Mouse (Mus musculus): Measurements from ENCODE around the gene Mdm1. TPM values are rescaled to one million over a fixed set of nuclear protein-coding genes. Genes with fewer than 3 reads are reported as not detected.
"Not testable (repeated sequence)": the region's sequence is repeated elsewhere in the genome, so short reads cannot be mapped to it uniquely, and the experiment has no call there.

Gene Mdm1
- polyA plus RNA-seq, 1 experiment from 2014 or later: 13.6 TPM

GRCm38 (mm10) chr10:118149381-118149780 is 7.8 kb downstream of the Mdm1 start:
- DNase-seq (ENCODE audit: low spot score) (no peak), ATAC-seq (no peak)
- no peak overlapping the region for H3K4me3 ChIP-seq (ENCODE audit: low read depth, low read length)
- H3K9ac ChIP-seq (replicated peaks; ENCODE audit: low read depth): no peak overlapping the region
- no peak overlapping the region for H3K27ac ChIP-seq (ENCODE audit: low read length)
- H3K4me1 ChIP-seq (ENCODE audit: insufficient read depth, low read depth, low read length): no peaks in the 10 kb centered on the region
- no peaks in the 10 kb centered on the region for H3K36me3 ChIP-seq (ENCODE audit: insufficient read depth, low read length)
- no peaks in the 10 kb centered on the region for H3K9me3 ChIP-seq (ENCODE audit: low read length)
- 85% methylated on average over 5 of the region's 5 CpGs for WGBS
- no peak overlapping the region for H3K4me2 ChIP-seq (replicated peaks; ENCODE audit: low read depth, low read length)
- TF ChIP-seq CTCF (IDR thresholded peaks at IDR 0.05) (no peak), EP300 (IDR thresholded peaks at IDR 0.05) (no peak)
- H3K27me3 ChIP-seq (replicated peaks; ENCODE audit: insufficient read depth, low read length): no peaks in the 10 kb centered on the region

GRCm38 (mm10) chr10:118150866-118151265 is 9.3 kb downstream of the Mdm1 start:
- H3K27me3 ChIP-seq (replicated peaks; ENCODE audit: insufficient read depth, low read length): no peaks in the 10 kb centered on the region
- ATAC-seq (no peak), DNase-seq (ENCODE audit: low spot score) (no peak)
- H3K9me3 ChIP-seq (ENCODE audit: low read length): no peaks in the 10 kb centered on the region
- WGBS: 74% methylated on average over 9 of the region's 9 CpGs
- no peak overlapping the region for H3K4me3 ChIP-seq (ENCODE audit: low read depth, low read length)
- no peaks in the 10 kb centered on the region for H3K4me1 ChIP-seq (ENCODE audit: insufficient read depth, low read depth, low read length)
- no peak overlapping the region for H3K27ac ChIP-seq (ENCODE audit: low read length)
- H3K4me2 ChIP-seq (replicated peaks; ENCODE audit: low read depth, low read length): no peak overlapping the region
- no peaks in the 10 kb centered on the region for H3K36me3 ChIP-seq (ENCODE audit: insufficient read depth, low read length)
- TF ChIP-seq CTCF (IDR thresholded peaks at IDR 0.05) (no peak), EP300 (IDR thresholded peaks at IDR 0.05) (no peak)
- no peak overlapping the region for H3K9ac ChIP-seq (replicated peaks; ENCODE audit: low read depth)

- TF ChIP-seq CTCF (IDR thresholded peaks at IDR 0.05): peak; percentile 45; the same call in 1 of the 2 replicates
- TF ChIP-seq EP300 (IDR thresholded peaks at IDR 0.05): no peak
- peak; percentile 73 for DNase-seq (ENCODE audit: low spot score)
- H3K4me1 ChIP-seq (ENCODE audit: insufficient read depth, low read depth, low read length): no peaks in the 10 kb centered on the region
- H3K27me3 ChIP-seq (replicated peaks; ENCODE audit: insufficient read depth, low read length): no peaks in the 10 kb centered on the region
- no peak overlapping the region for H3K4me2 ChIP-seq (replicated peaks; ENCODE audit: low read depth, low read length)
- no peak for ATAC-seq
- H3K36me3 ChIP-seq (ENCODE audit: insufficient read depth, low read length): no peaks in the 10 kb centered on the region; the same call in 1 of the 2 replicates
- H3K4me3 ChIP-seq (ENCODE audit: low read depth, low read length): no peak overlapping the region
- H3K27ac ChIP-seq (ENCODE audit: low read length): no peak overlapping the region
- no peaks in the 10 kb centered on the region for H3K9me3 ChIP-seq (ENCODE audit: low read length)
- no peak overlapping the region for H3K9ac ChIP-seq (replicated peaks; ENCODE audit: low read depth)
Measured at GRCm38 (mm10) chr10:118155932-118156331, 14.3 kb downstream of the Mdm1 start.

- Histone ChIP-seq H3K4me2 (replicated peaks; ENCODE audit: low read depth, low read length) (no peak overlapping the region), H3K36me3 (ENCODE audit: insufficient read depth, low read length) (no peaks in the 10 kb centered on the region; the same call in 1 of the 2 replicates), H3K27me3 (replicated peaks; ENCODE audit: insufficient read depth, low read length) (no peaks in the 10 kb centered on the region), H3K9me3 (ENCODE audit: low read length) (no peaks in the 10 kb centered on the region), H3K27ac (ENCODE audit: low read length) (no peak overlapping the region), H3K4me1 (ENCODE audit: insufficient read depth, low read depth, low read length) (no peaks in the 10 kb centered on the region), H3K4me3 (ENCODE audit: low read depth, low read length) (no peak overlapping the region), H3K9ac (replicated peaks; ENCODE audit: low read depth) (no peak overlapping the region)
- ATAC-seq (peak; percentile 57), DNase-seq (ENCODE audit: low spot score) (peak; percentile 70)
- TF ChIP-seq CTCF (IDR thresholded peaks at IDR 0.05) (no peak), EP300 (IDR thresholded peaks at IDR 0.05) (no peak)
- 49% methylated on average over 2 of the region's 2 CpGs for WGBS
Measured at GRCm38 (mm10) chr10:118161131-118161530, 19.5 kb downstream of the Mdm1 start.

- no peak for ATAC-seq
- H3K9me3 ChIP-seq (ENCODE audit: low read length): no peaks in the 10 kb centered on the region
- no peak overlapping the region for H3K4me2 ChIP-seq (replicated peaks; ENCODE audit: low read depth, low read length)
- no peak overlapping the region for H3K9ac ChIP-seq (replicated peaks; ENCODE audit: low read depth)
- WGBS: 65% methylated on average over 12 of the region's 12 CpGs
- peaks cover 5% of the 10 kb centered on the region; the same call in 1 of the 2 replicates for H3K36me3 ChIP-seq (ENCODE audit: insufficient read depth, low read length)
- H3K4me3 ChIP-seq (ENCODE audit: low read depth, low read length): no peak overlapping the region
- no peaks in the 10 kb centered on the region for H3K4me1 ChIP-seq (ENCODE audit: insufficient read depth, low read depth, low read length)
- no peaks in the 10 kb centered on the region for H3K27me3 ChIP-seq (replicated peaks; ENCODE audit: insufficient read depth, low read length)
- TF ChIP-seq CTCF (IDR thresholded peaks at IDR 0.05) (no peak), EP300 (IDR thresholded peaks at IDR 0.05) (no peak)
- H3K27ac ChIP-seq (ENCODE audit: low read length): no peak overlapping the region
- no peak for DNase-seq (ENCODE audit: low spot score)
Measured at GRCm38 (mm10) chr10:118169212-118169611, 27.6 kb downstream of the Mdm1 start.

GRCm38 (mm10) chr10:118172416-118172815 is 30.8 kb downstream of the Mdm1 start:
- Histone ChIP-seq H3K4me1 (ENCODE audit: insufficient read depth, low read depth, low read length) (no peaks in the 10 kb centered on the region), H3K9me3 (ENCODE audit: low read length) (no peaks in the 10 kb centered on the region), H3K27me3 (replicated peaks; ENCODE audit: insufficient read depth, low read length) (no peaks in the 10 kb centered on the region), H3K9ac (replicated peaks; ENCODE audit: low read depth) (no peak overlapping the region), H3K4me3 (ENCODE audit: low read depth, low read length) (no peak overlapping the region), H3K27ac (ENCODE audit: low read length) (no peak overlapping the region), H3K36me3 (ENCODE audit: insufficient read depth, low read length) (no peaks in the 10 kb centered on the region), H3K4me2 (replicated peaks; ENCODE audit: low read depth, low read length) (no peak overlapping the region)
- no peak for ATAC-seq
- WGBS: 69% methylated on average over 8 of the region's 8 CpGs
- TF ChIP-seq EP300 (IDR thresholded peaks at IDR 0.05) (no peak), CTCF (IDR thresholded peaks at IDR 0.05) (no peak)
- no peak for DNase-seq (ENCODE audit: low spot score)

GRCm38 (mm10) chr10:118172876-118173275 is 31.3 kb downstream of the Mdm1 start:
- H3K4me1 ChIP-seq (ENCODE audit: insufficient read depth, low read depth, low read length): no peaks in the 10 kb centered on the region
- H3K27me3 ChIP-seq (replicated peaks; ENCODE audit: insufficient read depth, low read length): no peaks in the 10 kb centered on the region
- no peak overlapping the region for H3K9ac ChIP-seq (replicated peaks; ENCODE audit: low read depth)
- TF ChIP-seq CTCF (IDR thresholded peaks at IDR 0.05): no peak
- no peak for TF ChIP-seq EP300 (IDR thresholded peaks at IDR 0.05)
- H3K36me3 ChIP-seq (ENCODE audit: insufficient read depth, low read length): no peaks in the 10 kb centered on the region
- no peak overlapping the region for H3K4me2 ChIP-seq (replicated peaks; ENCODE audit: low read depth, low read length)
- H3K9me3 ChIP-seq (ENCODE audit: low read length): no peaks in the 10 kb centered on the region
- no peak for DNase-seq (ENCODE audit: low spot score)
- 81% methylated on average over 3 of the region's 3 CpGs for WGBS
- H3K27ac ChIP-seq (ENCODE audit: low read length): no peak overlapping the region
- no peak overlapping the region for H3K4me3 ChIP-seq (ENCODE audit: low read depth, low read length)
- no peak for ATAC-seq

- not testable (repeated sequence) for H3K9me3 ChIP-seq (ENCODE audit: low read length); H3K36me3 ChIP-seq (ENCODE audit: insufficient read depth, low read length); H3K27me3 ChIP-seq (replicated peaks; ENCODE audit: insufficient read depth, low read length); H3K4me2 ChIP-seq (replicated peaks; ENCODE audit: low read depth, low read length); H3K4me3 ChIP-seq (ENCODE audit: low read depth, low read length); H3K27ac ChIP-seq (ENCODE audit: low read length); DNase-seq (ENCODE audit: low spot score); H3K9ac ChIP-seq (replicated peaks; ENCODE audit: low read depth); H3K4me1 ChIP-seq (ENCODE audit: insufficient read depth, low read depth, low read length); ATAC-seq
- 71% methylated on average over 4 of the region's 4 CpGs for WGBS
Measured at GRCm38 (mm10) chr10:118175542-118175941, 33.9 kb downstream of the Mdm1 start.
